Mouse (Mus musculus) cerebellum, adult 2 months (tissue): ENCODE measurements around the gene Ift20. TPM values are rescaled to one million over a fixed set of nuclear protein-coding genes. Genes with fewer than 3 reads are reported as not detected.
A peak's percentile ranks its signal among the peaks of the same experiment; 100 is the strongest.

Experiments used
- DNase-seq, 2 experiments: peaks; one replicate each; pipeline ENCODE4 v3.0.0; 2021
- H3K27ac ChIP-seq: fragments of 200-500 bp; 2 replicates; pipeline ENCODE4 v1.5.1; 2012; ENCODE audit warnings: low read length, control low read depth, inconsistent platforms; ENCODE audit not compliant: insufficient read depth
- H3K27me3 ChIP-seq: fragments of 200-500 bp; 2 replicates; pipeline ENCODE4 v1.6.1; 2012; ENCODE audit warnings: inconsistent platforms, mild to moderate bottlenecking, low read length, moderate library complexity; ENCODE audit not compliant: control insufficient read depth, insufficient read depth
- H3K4me1 ChIP-seq: fragments of 200-500 bp; 2 replicates; pipeline ENCODE4 v1.6.1; 2011; ENCODE audit warnings: low read length; ENCODE audit not compliant: control insufficient read depth, insufficient read depth
- H3K4me3 ChIP-seq: fragments of 200-500 bp; replicated peaks from 2 replicates; pipeline ENCODE3; 2011; ENCODE audit warnings: mild to moderate bottlenecking, low read depth, low read length, control low read depth; ENCODE audit not compliant: insufficient read depth
- CTCF ChIP-seq: fragments of 200-500 bp; IDR thresholded peaks from 2 replicates; pipeline ENCODE4 v1.5.1; 2011; ENCODE audit warnings: low read depth, mild to moderate bottlenecking, control low read depth, low read length, moderate library complexity, borderline replicate concordance; ENCODE audit not compliant: insufficient read depth
- POLR2A ChIP-seq: fragments of 200-500 bp; IDR thresholded peaks from 2 replicates; pipeline ENCODE4 v1.6.1; 2011; ENCODE audit warnings: low read length, control low read depth, borderline replicate concordance; ENCODE audit not compliant: insufficient read depth
- WGBS: fragments of 180-500 bp; shearing (Covaris S2); methylation state at CpG from one replicate; pipeline ENCODE4 v1.1.7; 2018; 5-methylcytosine and 5-hydroxymethylcytosine counted together
- polyA plus RNA-seq: library from polyadenylated mRNA; depleted of rRNA; stranded (reverse); fragments of >200 nt; gene quantifications from 2 replicates; pipeline ENCODE4 v1.2.3, GENCODE M21; 2012

Gene Ift20
- polyA plus RNA-seq, 1 experiment, result 91.8 TPM

GRCm38 (mm10) chr11:78544449-78545111 lies 8.4 kb downstream of the Ift20 start:
- no peak overlapping the region for H3K4me3 ChIP-seq
- TF ChIP-seq POLR2A, result no peak
- no peak for TF ChIP-seq CTCF
- no peaks in the 10 kb centered on the region for H3K27me3 ChIP-seq
- H3K4me1 ChIP-seq, result no peaks in the 10 kb centered on the region
- DNase-seq, result no peak
- 96% methylated on average over 7 of the region's 7 CpGs for WGBS
- no peak overlapping the region for H3K27ac ChIP-seq

GRCm38 (mm10) chr11:78545181-78545580 lies 9.0 kb downstream of the Ift20 start:
- DNase-seq, result no peak
- Histone ChIP-seq H3K27me3 (no peaks in the 10 kb centered on the region), H3K4me3 (no peak overlapping the region)

GRCm38 (mm10) chr11:78547718-78548460 lies 11.7 kb downstream of the Ift20 start:
- no peak for DNase-seq
- WGBS, result 84% methylated on average over 2 of the region's 2 CpGs
- no peaks in the 10 kb centered on the region for H3K27me3 ChIP-seq
- H3K27ac ChIP-seq, result no peak overlapping the region
- H3K4me3 ChIP-seq, result no peak overlapping the region
- H3K4me1 ChIP-seq, result no peaks in the 10 kb centered on the region
- TF ChIP-seq POLR2A (no peak), CTCF (no peak)

More at GRCm38 (mm10) chr11:78545181-78545580, 9.0 kb downstream of the Ift20 start:
- WGBS, result 77% methylated on average over 8 of the region's 8 CpGs
- H3K4me1 ChIP-seq, result no peaks in the 10 kb centered on the region
- TF ChIP-seq CTCF (no peak), POLR2A (no peak)
- H3K27ac ChIP-seq, result no peak overlapping the region

GRCm38 (mm10) chr11:78549491-78549987 lies 13.4 kb downstream of the Ift20 start:
- H3K27me3 ChIP-seq, result no peaks in the 10 kb centered on the region
- WGBS, result 34% methylated on average over 5 of the region's 5 CpGs
- TF ChIP-seq POLR2A (no peak), CTCF (no peak)
- no peaks in the 10 kb centered on the region for H3K4me1 ChIP-seq
- H3K27ac ChIP-seq, result no peak overlapping the region
- H3K4me3 ChIP-seq, result peak overlapping the region; percentile 80
- DNase-seq, result no peak

GRCm38 (mm10) chr11:78550168-78551058 lies 14.3 kb downstream of the Ift20 start, which contains the start of gene Tmem97:
Gene Tmem97, minus strand, starts transcription at chr11:78550777.
- under 1% methylated on average over 60 of the region's 60 CpGs for WGBS
- no peaks in the 10 kb centered on the region for H3K4me1 ChIP-seq
- peak; percentile 93 to 97 for DNase-seq
- peak within 1 kb of the TSS; percentile 80 for H3K4me3 ChIP-seq
- TF ChIP-seq POLR2A, result peak; percentile 94
- no peak for TF ChIP-seq CTCF
- H3K27me3 ChIP-seq, result no peaks in the 10 kb centered on the region
- peak within 1 kb of the TSS; percentile 22; the same call in 1 of the 2 replicates for H3K27ac ChIP-seq

- H3K27ac ChIP-seq, result no peak overlapping the region
- TF ChIP-seq POLR2A (no peak), CTCF (no peak)
- WGBS, result 34% methylated on average over 6 of the region's 6 CpGs
- H3K4me1 ChIP-seq, result no peaks in the 10 kb centered on the region
- peak overlapping the region; percentile 80 for H3K4me3 ChIP-seq
- no peaks in the 10 kb centered on the region for H3K27me3 ChIP-seq
- DNase-seq, result no peak
These were observed 14.9 kb downstream of the Ift20 start for GRCm38 (mm10) chr11:78551059-78551398.

GRCm38 (mm10) chr11:78555623-78556022 lies 19.5 kb downstream of the Ift20 start:
- no peak for DNase-seq
- no peaks in the 10 kb centered on the region for H3K4me1 ChIP-seq
- H3K4me3 ChIP-seq, result no peak overlapping the region
- no peak overlapping the region for H3K27ac ChIP-seq
- TF ChIP-seq POLR2A, result no peak
- 79% methylated on average over 3 of the region's 3 CpGs for WGBS
- no peaks in the 10 kb centered on the region for H3K27me3 ChIP-seq

- H3K27ac ChIP-seq, result no peak overlapping the region
- no peak for DNase-seq
- TF ChIP-seq CTCF (no peak), POLR2A (no peak)
- H3K27me3 ChIP-seq, result no peaks in the 10 kb centered on the region
- H3K4me1 ChIP-seq, result no peaks in the 10 kb centered on the region
- H3K4me3 ChIP-seq, result no peak overlapping the region
- 81% methylated on average over 4 of the region's 4 CpGs for WGBS
These were observed 19.9 kb downstream of the Ift20 start for GRCm38 (mm10) chr11:78556070-78556469.
